Mouse (Mus musculus) kidney, adult 9 months (tissue): Measurements from ENCODE around the gene Scgb2b12.
"Not testable (repeated sequence)": the region's sequence is repeated elsewhere in the genome, so short reads cannot be mapped to it uniquely, and the experiment has no call there.

Experiments
- DNase-seq: peaks from one replicate; pipeline ENCODE4 v3.0.0; 2022

The Scgb2b12 gene

GRCm38 (mm10) chr7:32327145-32327544 is at the start of gene Scgb2b12:
Gene Scgb2b12, minus strand, starts transcription at chr7:32327245.
- DNase-seq: not testable (repeated sequence)

DNA sequence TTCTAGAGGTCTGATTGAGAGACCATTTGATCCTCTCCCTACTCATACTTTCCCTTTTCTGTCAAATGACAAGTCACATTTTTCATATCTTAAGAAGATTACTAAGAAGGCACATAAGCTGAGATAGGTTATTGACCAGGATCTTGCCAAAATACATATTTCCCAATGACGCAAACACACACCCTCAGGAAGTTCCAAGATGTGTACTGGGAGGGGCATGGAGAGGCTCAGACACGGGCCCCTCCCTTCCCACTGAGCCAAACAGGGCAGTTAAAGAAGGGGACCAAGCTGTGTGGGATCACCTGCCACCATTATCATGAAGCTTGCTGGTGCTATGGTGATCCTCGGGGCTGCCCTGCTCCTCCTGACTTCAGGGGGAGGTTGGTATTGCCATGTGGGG is 6.8 kb upstream of the Scgb2b12 start, which contains the start of gene Scgb1b12:
Scgb1b12 (plus strand) TSS at position 301 of the 400 bp plus-strand sequence.
- not testable (repeated sequence) for DNase-seq
